Mouse (Mus musculus): ENCODE results near the gene Setd1b.

Setd1b gene

DNA sequence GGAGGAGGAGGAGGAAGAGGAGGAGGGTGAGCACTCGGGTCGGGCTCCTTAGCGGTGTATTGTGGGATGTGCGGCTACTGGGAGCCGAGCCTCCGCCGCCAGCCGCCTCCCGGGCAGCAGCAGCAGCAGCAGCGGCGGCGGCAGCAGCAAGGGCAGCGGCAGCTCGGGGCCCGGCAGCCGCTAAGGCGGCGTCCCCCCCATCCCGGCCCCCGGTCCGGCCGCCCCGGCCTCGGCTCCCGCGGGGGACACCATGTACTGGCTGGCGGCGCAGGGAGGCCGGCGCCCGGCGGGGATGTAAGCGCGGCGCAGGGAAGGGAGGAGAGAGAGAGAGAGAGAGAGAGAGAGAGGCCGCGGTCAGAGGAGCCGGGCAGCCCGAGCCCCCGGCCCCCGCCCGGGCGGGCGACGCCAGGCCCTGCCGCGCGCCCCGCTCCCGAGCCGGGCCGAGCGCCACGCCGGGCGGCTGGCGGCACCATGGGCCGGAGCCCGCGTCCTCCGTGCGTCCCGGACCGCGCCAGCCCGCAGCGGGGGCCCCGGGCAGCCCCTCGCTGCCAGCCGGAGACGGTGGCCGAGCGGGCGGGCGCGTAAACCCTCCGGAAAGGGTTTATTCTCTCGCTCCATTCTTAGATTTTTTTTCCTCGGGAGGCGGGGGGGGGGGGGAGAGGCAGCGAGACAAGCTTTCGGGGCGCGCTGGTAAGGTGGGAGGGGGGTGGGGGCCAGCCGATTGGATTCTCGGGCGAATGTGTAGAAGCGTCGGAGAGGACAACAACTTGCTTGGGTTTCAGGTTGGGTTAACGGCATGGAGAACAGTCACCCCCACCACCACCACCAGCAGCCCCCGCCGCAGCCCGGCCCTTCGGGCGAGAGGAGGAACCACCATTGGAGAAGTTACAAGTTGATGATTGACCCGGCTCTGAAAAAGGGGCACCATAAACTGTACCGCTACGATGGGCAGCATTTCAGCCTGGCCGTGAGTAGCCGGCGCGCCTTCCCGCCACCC, at the start of gene Setd1b:
Setd1b (plus strand) TSS at position 33 of the 997 bp plus-strand sequence.
- peak; percentile 77 for DNase-seq (ENCODE audit: low spot score)

- DNase-seq (ENCODE audit: low spot score): no peak
Measured at GRCm38 (mm10) chr5:123093077-123093633, 48.8 kb upstream of the Setd1b start.

GRCm38 (mm10) chr5:123094238-123094991, 47.6 kb upstream of the Setd1b start:
- no peak for DNase-seq (ENCODE audit: low spot score)

DNA sequence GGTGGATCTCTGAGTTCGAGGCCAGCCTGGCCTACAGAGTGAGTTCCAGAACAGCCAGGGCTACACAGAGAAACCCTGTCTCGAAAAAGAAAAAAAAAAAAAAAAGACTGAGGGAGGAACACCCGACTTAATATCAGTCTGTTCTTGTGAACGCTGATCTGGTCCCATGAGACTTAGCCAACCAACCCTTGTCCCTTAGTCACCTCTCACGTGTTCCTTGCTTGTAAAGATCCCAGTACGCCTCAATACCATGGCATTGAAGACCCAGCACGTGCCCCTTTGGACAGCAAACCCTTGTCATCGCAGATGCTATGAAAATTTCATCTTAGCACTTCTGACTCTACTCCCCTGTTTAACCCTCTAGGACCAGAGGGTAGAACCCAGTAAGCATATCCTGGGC, 45.7 kb upstream of the Setd1b start:
- DNase-seq (ENCODE audit: low spot score): no peak

GRCm38 (mm10) chr5:123098487-123098886, 43.5 kb upstream of the Setd1b start:
- DNase-seq (ENCODE audit: low spot score): no peak

DNA sequence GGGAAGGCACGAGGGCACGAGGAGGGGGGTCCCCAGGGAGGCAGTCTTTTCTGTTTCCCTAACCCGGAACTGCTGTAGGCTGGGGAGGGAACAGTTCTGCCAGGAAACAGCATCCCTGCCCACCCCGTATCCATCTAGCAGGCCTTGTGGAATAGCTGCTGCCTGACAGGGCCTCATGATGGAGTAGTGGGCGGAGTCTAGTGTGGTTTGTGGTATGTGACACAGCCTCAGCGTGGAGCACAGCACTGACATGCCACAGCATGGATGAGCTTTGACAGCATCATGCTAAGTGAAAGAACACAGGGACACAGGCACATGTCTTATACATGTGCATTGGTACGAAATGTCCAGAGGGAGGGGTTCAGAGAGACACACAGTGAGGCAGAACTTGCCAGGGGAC, 39.6 kb upstream of the Setd1b start:
- no peak for DNase-seq (ENCODE audit: low spot score)

GRCm38 (mm10) chr5:123103556-123103955, 38.4 kb upstream of the Setd1b start:
- DNase-seq (ENCODE audit: low spot score): no peak

DNA sequence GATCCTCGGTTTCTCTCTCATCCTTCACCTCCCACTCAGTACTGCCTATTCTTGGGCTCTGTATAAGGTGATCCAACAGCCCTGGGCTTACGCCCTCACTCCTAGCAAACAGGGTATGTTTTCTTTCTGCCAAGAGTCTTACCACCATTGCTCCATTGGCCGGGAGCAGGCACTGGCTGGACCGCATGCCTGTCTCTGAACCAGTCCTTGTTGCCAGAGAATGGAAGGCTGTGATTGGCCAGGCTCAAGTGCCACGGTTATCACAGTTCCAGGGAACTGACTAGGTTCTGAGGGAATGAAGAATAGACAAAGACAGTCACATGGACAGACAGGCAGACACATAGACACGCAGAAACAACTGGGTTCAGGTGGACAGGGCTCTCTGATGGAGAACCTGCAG, 37.2 kb upstream of the Setd1b start:
- DNase-seq (ENCODE audit: low spot score): no peak

- DNase-seq (ENCODE audit: low spot score): peak; percentile 82
Measured at GRCm38 (mm10) chr5:123109452-123110203, 32.4 kb upstream of the Setd1b start.

DNA sequence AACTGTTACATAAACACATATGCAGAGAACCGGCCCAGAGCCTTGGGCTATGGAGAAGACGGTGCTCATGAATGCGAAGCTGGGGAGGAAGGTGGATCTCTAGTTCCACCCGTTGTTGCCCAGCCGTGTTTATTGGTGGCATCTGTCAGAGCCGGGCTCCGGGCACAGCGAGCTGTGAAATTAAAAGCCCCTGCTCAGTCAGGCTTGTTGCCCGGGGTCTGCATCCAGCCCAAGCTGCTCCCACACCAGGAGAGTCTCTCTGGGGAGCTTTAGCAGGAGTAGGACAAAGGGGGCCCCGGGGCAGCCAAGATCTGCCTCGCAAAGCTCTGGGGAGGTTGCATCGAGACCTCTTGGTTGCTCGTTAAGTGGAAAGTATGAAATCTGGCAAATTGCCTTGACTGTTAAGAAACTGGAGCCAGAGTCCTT, 31.7 kb upstream of the Setd1b start:
- DNase-seq (ENCODE audit: low spot score): peak; percentile 59

DNA sequence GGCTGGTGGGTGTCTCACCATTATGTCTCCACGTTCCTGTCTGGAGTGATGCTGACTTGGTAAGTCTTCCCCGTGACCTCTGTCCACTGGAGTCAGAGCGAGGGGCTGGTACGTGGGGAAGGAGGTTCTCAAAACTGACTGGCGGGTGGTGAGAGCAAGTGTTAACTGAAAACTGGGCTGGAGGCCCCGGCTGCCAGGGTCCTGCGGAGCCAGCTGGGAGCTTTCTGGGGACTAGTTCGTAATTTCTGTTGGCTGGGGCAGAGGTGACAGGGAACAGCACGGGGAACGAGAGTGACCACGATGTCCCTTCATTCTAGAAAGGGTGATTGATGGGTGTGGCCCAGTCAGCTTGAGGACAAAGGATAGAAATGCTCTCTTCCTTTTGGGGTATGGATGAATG, 27.9 kb upstream of the Setd1b start:
- no peak for DNase-seq (ENCODE audit: low spot score)

GRCm38 (mm10) chr5:123114924-123115323, 27.1 kb upstream of the Setd1b start:
- peak; percentile 68 for DNase-seq (ENCODE audit: low spot score)

DNA sequence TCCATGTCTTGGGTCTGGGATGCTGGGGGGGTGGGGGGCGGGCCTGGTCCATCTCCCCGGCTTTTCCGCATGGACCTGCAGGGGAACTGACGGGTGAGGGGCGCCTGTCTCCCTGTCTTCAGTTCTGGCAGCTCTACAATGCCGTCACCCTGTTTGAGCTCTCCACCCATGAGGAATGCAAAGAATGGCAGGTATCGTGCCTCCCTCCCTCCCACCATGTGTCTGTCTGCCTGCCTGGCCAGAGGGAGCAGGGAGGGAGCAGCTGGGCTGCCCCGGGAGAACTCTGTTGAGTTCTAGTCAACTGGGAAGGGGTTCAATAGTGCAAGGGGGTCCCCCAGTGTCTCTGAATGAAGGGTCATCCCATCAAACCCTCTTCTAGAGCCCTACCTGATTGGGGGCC, 25.9 kb upstream of the Setd1b start:
- no peak for DNase-seq (ENCODE audit: low spot score)

- DNase-seq (ENCODE audit: low spot score): peak; percentile 90
Measured at GRCm38 (mm10) chr5:123117257-123117656, 24.7 kb upstream of the Setd1b start.

- DNase-seq (ENCODE audit: low spot score): no peak
Measured at GRCm38 (mm10) chr5:123117773-123118172, 24.2 kb upstream of the Setd1b start.

GRCm38 (mm10) chr5:123118826-123119225, 23.2 kb upstream of the Setd1b start:
- no peak for DNase-seq (ENCODE audit: low spot score)

DNA sequence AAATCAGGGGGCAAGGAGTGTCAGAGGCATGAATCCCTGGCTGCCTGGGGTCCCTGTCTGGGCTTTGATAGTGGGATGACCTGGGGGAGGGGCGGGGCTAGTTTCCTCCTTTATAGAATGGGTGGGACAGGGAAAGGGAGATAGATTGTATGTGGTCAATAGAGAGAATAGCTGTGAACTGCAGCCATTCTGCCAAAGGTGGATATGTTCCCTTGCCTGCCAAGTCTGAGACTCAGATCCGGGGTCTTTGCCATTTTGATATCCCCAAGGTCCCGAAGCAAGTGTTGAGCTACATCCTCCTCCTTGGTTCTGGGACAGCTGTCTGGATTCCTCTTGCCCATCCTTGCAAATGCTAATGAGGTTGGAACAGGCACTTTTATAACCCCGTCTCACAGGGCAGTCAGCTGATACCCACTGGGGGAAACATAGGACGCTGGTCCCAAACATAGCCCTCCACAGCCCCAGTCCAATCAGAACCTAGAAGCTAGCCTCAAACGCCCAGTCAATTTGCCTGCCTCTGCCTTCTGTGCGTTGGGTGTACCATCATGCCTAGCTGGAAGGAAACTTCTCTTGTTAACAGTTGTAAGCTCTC, 21.3 kb upstream of the Setd1b start:
- DNase-seq (ENCODE audit: low spot score): no peak

DNA sequence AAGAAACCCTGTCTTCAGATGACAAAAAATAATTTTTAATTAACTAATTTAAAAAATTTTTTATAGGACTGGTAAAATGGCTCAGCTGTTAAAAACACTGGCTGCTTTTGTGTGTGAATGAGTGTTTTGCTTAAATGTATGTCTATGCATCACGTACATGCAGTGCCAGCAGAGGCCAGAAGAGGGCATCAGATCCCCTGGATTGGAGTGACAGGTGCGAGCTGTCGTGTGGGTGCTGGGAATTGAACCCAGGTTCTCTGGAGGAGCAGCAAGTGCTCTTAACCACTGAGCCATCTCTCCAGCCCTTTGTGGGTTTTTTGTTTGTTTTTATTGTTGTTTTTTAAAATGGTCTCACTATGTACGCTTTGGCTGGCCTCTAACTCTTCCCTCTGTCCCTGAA, 19.8 kb upstream of the Setd1b start:
- DNase-seq (ENCODE audit: low spot score): no peak

- no peak for DNase-seq (ENCODE audit: low spot score)
Measured at GRCm38 (mm10) chr5:123125105-123125504, 16.9 kb upstream of the Setd1b start.

DNA sequence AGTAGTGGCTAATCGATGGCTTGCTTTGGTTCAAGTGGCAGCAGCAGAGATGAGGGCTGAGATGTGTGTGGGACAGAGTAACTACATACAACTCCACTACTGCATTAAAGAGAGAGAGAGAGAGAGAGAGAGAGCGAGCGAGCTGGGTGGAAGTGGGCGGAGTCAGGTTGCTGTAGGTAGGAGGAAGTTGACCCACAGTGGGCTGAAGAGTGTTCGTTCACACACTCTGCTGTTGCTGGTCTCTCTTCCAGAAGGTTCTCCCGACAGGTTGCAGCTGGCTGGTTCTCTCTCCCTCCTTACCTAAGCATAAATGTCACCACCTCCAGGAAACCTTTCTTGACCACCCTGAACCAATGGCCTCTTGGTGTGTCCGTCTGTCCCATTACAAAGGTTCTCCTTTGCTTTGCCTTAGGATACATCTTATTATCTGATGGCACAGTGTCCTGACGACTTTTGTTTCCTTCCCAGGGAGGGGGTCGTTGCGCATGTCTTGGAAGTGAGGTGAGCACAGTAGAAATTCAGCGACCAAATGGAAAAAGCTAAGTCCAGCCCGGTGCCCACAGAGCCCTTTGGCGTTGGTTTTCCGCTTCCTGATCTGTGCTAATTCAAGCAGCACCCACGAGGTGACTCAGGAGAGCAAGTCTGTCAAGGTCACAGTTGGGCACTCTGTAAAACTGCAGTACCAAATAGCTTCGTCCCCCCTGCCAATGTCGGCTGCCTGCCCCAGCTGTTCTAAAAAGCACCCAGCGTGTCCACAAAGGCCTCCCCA, 16.2 kb upstream of the Setd1b start:
- no peak for DNase-seq (ENCODE audit: low spot score)

- DNase-seq (ENCODE audit: low spot score): no peak
Measured at GRCm38 (mm10) chr5:123127031-123127430, 15.0 kb upstream of the Setd1b start.

Measured in retina, embryonic 14.5 days (tissue).